Mouse (Mus musculus) limb, embryonic 10.5 days (tissue): Measurements from ENCODE around the gene Mdm1. TPM values are rescaled to one million over a fixed set of nuclear protein-coding genes. Genes with fewer than 3 reads are reported as not detected.

Source experiments
- DNase-seq: peaks from one replicate; pipeline ENCODE4 v3.0.0-alpha.2; 2017; ENCODE audit warnings: low spot score
- H3K27ac ChIP-seq: fragments of 300-500 bp; sonication (generic); 2 replicates; pipeline ENCODE4 v1.5.1; 2016; ENCODE audit warnings: mild to moderate bottlenecking
- H3K27me3 ChIP-seq: fragments of 300-500 bp; sonication (generic); 2 replicates; pipeline ENCODE4 v1.6.1; 2016; ENCODE audit warnings: low read depth, mild to moderate bottlenecking; ENCODE audit not compliant: poor library complexity, severe bottlenecking
- H3K36me3 ChIP-seq: fragments of 300-500 bp; sonication (generic); 2 replicates; pipeline ENCODE4 v1.6.1; 2016; ENCODE audit warnings: mild to moderate bottlenecking, moderate library complexity
- H3K4me1 ChIP-seq: fragments of 300-500 bp; sonication (generic); 2 replicates; pipeline ENCODE4 v1.6.1; 2016
- H3K4me3 ChIP-seq: fragments of 300-500 bp; sonication (generic); 2 replicates; pipeline ENCODE4 v1.5.1; 2016; ENCODE audit warnings: mild to moderate bottlenecking, moderate library complexity
- H3K9me3 ChIP-seq: fragments of 300-500 bp; sonication (generic); replicated peaks from 2 replicates; pipeline ENCODE4 v1.6.1; 2016; ENCODE audit warnings: mild to moderate bottlenecking
- WGBS: fragments of 180-500 bp; shearing (Covaris S2); methylation state at CpG from one replicate; pipeline ENCODE4 v1.1.7; 2016; 5-methylcytosine and 5-hydroxymethylcytosine counted together
- polyA plus RNA-seq: library from polyadenylated mRNA; unstranded; fragments of >200 nt; fragmentation: Nextera tagmentation; extraction: Ambion mirVana; gene quantifications from 2 replicates; pipeline ENCODE4 v1.2.1, GENCODE M21; 2016

Gene Mdm1
- polyA plus RNA-seq, 1 experiment from 2014 or later: 57.3 TPM

DNA sequence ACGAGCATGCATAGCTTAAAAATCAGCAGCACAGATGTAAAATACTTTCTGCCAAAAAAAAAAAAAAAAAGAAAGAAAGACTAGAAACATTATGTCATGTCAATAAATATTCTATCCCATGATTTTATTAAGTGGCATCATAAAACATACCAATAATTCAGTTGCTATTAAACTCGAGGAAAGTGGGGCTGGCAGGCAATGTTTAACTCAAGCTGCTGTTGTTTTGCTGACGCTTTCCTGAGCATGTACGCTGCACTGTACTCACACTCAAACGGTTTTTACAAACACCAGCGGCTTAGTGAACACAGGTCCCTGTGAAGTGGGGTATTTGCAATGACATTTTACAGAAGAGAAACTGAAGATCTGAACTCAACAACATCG is 30.7 kb upstream of the Mdm1 start:
- no peak for DNase-seq
- WGBS: 75% methylated on average over 7 of the region's 7 CpGs
- Histone ChIP-seq H3K27me3 (no peaks in the 10 kb centered on the region), H3K9me3 (no peaks in the 10 kb centered on the region), H3K4me3 (no peak overlapping the region), H3K27ac (no peak overlapping the region), H3K4me1 (peaks cover 28% of the 10 kb centered on the region), H3K36me3 (no peaks in the 10 kb centered on the region)

DNA sequence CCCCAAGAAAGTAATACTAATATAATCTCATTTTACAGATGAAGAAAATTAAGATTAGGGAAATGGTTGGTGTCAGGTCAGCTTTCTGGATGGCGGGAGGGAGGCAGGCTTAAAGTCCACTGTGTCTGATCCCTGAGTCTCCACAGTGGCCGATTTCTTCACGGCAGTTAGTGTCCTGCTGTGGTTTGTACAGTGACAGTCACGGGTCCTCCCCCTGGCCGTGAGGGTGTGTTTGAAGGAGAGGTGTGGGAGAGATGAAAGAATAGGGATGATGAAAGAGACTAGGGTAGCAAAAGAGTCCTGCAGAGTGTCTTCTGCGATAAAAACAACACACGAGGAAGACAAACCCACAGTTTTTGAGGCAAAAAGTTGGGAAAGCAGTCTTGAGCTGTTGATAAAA is 30.0 kb upstream of the Mdm1 start:
- no peak for DNase-seq
- H3K36me3 ChIP-seq: no peaks in the 10 kb centered on the region
- H3K4me1 ChIP-seq: peaks cover 28% of the 10 kb centered on the region
- H3K27me3 ChIP-seq: no peaks in the 10 kb centered on the region
- no peak overlapping the region for H3K4me3 ChIP-seq
- no peaks in the 10 kb centered on the region for H3K9me3 ChIP-seq
- WGBS: 23% methylated on average over 7 of the region's 7 CpGs
- no peak overlapping the region for H3K27ac ChIP-seq

DNA sequence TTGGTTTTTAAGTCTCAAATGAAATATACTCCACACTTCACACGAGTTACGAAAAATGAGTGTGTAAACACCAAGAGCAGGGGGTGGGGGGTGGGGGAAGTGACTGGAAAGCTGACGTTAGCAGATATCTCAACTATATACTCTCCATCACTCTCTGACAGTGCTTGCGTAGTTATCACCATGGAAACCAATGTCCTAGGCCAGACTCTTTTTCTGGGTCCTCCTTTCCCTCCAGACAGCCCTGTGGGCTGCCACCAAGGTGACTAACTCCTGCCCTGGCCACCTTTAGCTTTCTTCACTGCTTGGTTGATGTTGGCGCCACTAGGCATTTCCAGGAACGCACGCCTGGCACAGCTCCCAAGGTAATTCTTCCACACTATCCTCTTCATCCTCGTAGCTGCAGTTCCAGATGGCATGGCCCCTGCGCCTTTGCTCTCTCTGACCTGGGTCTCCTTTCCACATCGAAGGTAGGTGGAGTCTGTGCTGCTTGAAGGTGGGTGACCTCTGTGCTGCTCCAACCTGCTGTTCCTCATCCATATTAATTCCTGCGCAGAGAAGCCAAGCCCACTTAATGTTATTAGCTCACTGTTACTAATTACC is 29.2 kb upstream of the Mdm1 start:
- 73% methylated on average over 11 of the region's 11 CpGs for WGBS
- Histone ChIP-seq H3K9me3 (no peaks in the 10 kb centered on the region), H3K36me3 (no peaks in the 10 kb centered on the region), H3K4me3 (no peak overlapping the region), H3K27ac (no peak overlapping the region), H3K27me3 (no peaks in the 10 kb centered on the region), H3K4me1 (peaks cover 28% of the 10 kb centered on the region)
- no peak for DNase-seq

DNA sequence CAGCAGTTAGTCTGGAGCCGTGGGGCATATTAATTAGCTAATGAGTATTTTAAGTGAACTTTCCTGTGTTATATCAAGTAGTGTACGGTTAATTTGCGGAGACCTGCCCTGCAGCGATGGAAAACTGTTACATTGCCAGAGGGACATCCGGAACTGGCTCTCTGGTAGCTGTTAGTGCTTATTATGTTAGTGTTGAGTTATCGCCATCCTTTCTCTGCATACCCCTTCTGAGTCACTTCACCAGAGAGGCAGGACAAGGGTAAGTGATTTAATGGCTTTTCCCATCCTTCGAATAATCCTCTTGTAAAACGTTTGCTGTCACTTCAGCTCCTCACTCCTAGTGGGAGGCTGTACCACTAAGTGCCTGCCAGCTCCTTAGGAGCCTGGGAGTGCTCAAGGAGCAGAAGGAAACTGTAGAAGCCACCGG is 28.3 kb upstream of the Mdm1 start:
- Histone ChIP-seq H3K27me3 (no peaks in the 10 kb centered on the region), H3K4me3 (no peak overlapping the region), H3K36me3 (no peaks in the 10 kb centered on the region), H3K4me1 (peaks cover 28% of the 10 kb centered on the region), H3K9me3 (no peaks in the 10 kb centered on the region), H3K27ac (0 out of 2 replicates have a peak overlapping the region, but pooled peaks have one; percentile 12)
- DNase-seq: no peak
- 50% methylated on average over 9 of the region's 9 CpGs for WGBS

DNA sequence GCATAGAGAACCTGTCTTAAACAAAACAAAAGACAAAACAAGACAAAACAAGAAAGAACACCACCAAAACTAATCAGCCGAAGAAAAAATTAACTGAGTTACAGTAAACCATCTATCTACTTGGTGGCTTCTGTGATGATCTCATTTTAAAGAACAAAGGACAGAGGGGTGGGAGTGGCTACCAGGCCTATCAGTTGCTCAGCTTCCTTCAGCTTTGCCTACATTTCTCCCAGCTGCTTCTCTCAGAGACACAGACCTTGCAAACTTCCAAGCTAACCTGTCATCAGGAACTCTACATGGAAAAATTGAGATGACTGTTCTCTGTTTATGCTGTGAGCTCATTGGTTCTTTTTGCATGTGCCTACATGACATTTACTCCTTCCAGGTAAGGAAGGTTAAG is 27.3 kb upstream of the Mdm1 start:
- WGBS: 93% methylated on average over 1 of the region's 1 CpGs
- H3K27me3 ChIP-seq: no peaks in the 10 kb centered on the region
- no peak overlapping the region for H3K27ac ChIP-seq
- H3K36me3 ChIP-seq: no peaks in the 10 kb centered on the region
- H3K9me3 ChIP-seq: no peaks in the 10 kb centered on the region
- H3K4me1 ChIP-seq: peaks cover 28% of the 10 kb centered on the region
- no peak for DNase-seq
- no peak overlapping the region for H3K4me3 ChIP-seq

DNA sequence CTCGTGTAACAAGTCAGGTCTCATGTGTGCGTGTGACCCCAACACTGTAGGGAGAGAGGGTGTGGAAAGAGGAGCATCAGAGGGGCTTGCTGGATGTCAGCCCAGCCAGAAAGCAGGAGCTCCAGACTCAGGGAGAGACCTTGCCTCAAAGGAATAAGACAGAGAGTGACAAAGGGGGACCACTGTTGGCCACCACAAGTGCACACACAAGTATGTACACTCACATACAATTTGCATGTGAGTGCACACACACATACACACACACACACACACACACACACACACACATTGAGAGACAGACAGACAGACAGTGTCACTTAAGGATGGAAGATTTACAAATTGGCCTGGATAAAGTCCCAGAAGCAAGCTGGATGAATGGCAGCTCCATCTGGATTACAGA is 25.2 kb upstream of the Mdm1 start:
- no peaks in the 10 kb centered on the region for H3K27me3 ChIP-seq
- H3K36me3 ChIP-seq: no peaks in the 10 kb centered on the region
- DNase-seq: no peak
- no peak overlapping the region for H3K4me3 ChIP-seq
- 98% methylated on average over 2 of the region's 2 CpGs for WGBS
- H3K27ac ChIP-seq: no peak overlapping the region
- H3K4me1 ChIP-seq: peaks cover 22% of the 10 kb centered on the region
- H3K9me3 ChIP-seq: no peaks in the 10 kb centered on the region

DNA sequence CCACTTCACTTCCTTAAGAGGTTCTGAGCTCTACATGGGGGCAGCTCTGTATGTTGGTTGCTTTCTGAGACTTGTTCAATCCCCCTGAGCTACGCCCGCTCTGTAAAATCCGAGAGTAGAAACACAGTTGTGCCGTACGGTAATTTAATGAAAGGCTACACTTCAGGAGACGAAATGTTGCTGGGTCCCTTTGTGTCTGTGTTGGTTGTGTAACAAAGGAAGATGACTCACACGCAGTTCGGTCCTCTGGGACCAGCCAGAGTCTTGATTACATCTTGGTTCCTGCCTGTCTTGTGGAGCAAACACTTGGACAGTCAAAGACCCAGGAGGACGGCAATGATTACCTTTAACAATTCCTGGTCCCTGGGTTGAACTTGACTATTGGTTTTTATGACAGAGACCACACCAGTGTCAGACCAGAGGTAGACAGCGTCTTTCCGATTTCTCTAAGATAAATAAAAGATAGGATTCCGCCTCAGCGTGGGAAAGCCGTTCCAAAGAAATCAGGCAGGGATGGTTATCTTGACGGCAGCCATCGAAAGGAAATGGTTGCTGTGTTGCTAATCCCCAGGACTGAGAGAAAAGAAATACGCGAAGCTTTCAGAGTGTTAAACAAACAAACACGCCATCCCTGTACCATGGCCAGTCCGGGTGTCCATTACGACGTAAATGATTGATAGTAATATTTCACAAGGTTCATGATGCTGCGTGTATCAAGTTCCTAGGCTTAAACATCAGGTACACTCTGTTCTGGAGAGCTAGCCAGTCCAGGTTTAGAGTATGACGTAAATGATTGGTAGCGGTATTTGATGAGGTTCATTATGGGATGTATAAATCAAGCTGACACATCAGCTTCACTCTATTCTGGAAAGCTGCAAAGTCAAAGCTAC is 20.3 kb upstream of the Mdm1 start:
- H3K27ac ChIP-seq: no peak overlapping the region
- no peak for DNase-seq
- H3K4me1 ChIP-seq: peaks cover 10% of the 10 kb centered on the region
- WGBS: 84% methylated on average over 25 of the region's 25 CpGs
- no peaks in the 10 kb centered on the region for H3K36me3 ChIP-seq
- H3K4me3 ChIP-seq: no peak overlapping the region
- H3K27me3 ChIP-seq: no peaks in the 10 kb centered on the region
- no peaks in the 10 kb centered on the region for H3K9me3 ChIP-seq

DNA sequence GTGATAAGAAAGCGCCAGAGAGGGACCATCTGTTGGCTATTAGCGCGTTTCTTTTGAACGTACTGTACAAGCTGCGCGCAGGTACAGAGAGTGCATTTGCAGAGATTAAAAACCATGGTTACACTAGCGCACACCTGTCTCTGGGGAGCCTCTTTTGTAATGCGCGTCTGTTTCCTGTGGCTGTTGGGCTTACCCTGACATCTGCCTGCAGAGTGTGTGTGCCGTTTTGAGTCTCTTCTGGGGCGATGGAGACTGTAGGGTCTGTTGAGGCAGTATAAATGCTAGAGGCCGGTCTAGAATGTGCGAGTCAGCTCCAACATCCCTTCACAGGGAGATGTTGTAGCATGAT is 19.7 kb upstream of the Mdm1 start:
- Histone ChIP-seq H3K4me3 (no peak overlapping the region), H3K36me3 (no peaks in the 10 kb centered on the region), H3K4me1 (peaks cover 10% of the 10 kb centered on the region), H3K27me3 (no peaks in the 10 kb centered on the region), H3K9me3 (no peaks in the 10 kb centered on the region), H3K27ac (no peak overlapping the region)
- 54% methylated on average over 13 of the region's 13 CpGs for WGBS
- no peak for DNase-seq

DNA sequence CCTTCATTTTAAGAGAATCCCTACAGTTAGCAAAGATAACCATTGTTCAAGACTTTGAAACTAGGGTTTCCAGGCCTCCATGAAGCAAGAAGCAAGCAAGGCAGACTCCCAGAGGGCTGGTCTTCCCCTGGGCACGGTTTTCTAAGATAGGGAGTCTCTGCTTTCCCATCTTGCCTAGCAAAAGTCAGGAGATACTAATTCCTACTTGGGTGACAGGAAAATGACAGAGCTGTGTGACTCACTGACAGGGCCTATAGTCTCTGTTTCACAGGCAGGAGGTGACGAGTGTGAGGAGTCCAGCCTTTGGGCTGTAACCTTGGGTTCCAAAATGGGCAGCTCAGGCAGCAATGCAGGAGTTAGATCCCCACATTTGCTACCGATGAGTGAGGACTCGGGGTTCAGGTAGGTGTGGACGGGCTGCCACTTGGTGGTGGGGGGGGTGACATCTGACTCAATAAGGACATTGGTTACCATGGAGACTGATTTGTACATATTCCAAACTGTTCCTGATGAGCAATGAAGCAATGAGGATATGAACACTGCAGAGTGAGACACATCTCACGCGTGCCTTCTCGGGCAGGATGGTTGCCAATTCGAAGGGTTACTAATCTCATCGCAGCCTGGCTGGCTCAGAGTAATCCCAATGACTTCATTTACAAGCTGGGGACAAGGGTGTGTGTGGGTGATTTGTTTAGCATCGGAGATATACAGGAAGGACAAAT is 19.0 kb upstream of the Mdm1 start:
- no peaks in the 10 kb centered on the region for H3K9me3 ChIP-seq
- no peak overlapping the region for H3K27ac ChIP-seq
- DNase-seq: no peak
- H3K4me3 ChIP-seq: no peak overlapping the region
- 91% methylated on average over 11 of the region's 11 CpGs for WGBS
- H3K4me1 ChIP-seq: peaks cover 10% of the 10 kb centered on the region
- H3K27me3 ChIP-seq: no peaks in the 10 kb centered on the region
- no peaks in the 10 kb centered on the region for H3K36me3 ChIP-seq

DNA sequence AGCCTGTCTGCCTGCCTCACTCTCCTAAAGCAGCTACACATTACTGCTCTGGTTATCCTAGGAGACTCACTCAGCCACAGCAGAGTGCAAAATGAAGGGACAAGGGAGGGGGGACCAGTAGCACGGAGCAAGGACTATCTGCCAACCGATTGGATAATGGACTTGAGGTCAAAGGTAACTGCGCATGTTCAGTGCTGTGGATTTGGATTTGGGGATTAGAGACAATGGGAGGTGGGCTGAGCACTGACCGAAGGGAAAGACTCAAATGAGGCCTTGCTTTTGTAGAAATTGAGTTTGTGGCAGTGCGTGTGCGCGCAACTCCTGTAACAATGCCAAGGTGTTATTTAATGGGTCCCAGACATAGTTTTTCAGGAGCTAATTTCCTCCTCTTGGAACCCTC is 16.4 kb upstream of the Mdm1 start:
- Histone ChIP-seq H3K4me3 (no peak overlapping the region), H3K4me1 (peaks cover 10% of the 10 kb centered on the region), H3K9me3 (no peaks in the 10 kb centered on the region), H3K36me3 (no peaks in the 10 kb centered on the region), H3K27ac (no peak overlapping the region), H3K27me3 (peaks cover 17% of the 10 kb centered on the region)
- DNase-seq: no peak
- WGBS: 98% methylated on average over 7 of the region's 7 CpGs

DNA sequence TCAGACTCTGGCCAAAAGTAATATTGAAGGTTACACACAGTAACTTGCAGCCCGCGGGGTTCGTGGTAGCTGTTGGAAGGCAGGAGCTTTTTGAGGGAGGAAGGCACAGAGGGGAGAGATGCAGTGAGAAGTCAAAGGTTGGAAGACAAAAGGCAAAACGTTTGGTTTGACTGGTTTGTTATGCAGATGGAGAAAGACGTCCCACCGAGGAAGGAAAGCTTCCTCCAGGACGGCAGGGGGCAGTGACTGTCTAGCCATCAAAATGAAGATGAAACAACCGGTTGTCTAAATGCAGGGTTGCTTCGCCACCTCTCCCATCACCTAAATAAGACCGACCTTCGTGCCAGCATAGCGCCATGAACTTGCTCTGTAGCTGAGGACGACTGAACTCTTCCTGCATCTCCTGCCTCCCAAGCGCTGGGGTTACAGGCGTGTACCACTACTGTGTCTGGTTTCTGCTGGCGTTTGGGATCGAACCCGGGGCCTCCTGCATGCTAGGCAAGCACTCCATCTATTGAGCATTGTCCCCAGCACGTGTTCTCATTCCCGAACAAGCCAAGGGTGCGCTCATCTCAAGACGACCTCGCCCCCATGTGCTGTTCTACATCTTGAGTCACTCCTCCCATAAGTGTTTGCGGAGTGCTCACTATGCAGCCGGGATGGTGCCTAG is 15.7 kb upstream of the Mdm1 start:
- peaks cover 17% of the 10 kb centered on the region for H3K27me3 ChIP-seq
- no peak overlapping the region for H3K4me3 ChIP-seq
- H3K4me1 ChIP-seq: peaks cover 10% of the 10 kb centered on the region
- no peaks in the 10 kb centered on the region for H3K9me3 ChIP-seq
- no peak for DNase-seq
- H3K36me3 ChIP-seq: no peaks in the 10 kb centered on the region
- H3K27ac ChIP-seq: no peak overlapping the region
- 79% methylated on average over 25 of the region's 25 CpGs for WGBS

DNA sequence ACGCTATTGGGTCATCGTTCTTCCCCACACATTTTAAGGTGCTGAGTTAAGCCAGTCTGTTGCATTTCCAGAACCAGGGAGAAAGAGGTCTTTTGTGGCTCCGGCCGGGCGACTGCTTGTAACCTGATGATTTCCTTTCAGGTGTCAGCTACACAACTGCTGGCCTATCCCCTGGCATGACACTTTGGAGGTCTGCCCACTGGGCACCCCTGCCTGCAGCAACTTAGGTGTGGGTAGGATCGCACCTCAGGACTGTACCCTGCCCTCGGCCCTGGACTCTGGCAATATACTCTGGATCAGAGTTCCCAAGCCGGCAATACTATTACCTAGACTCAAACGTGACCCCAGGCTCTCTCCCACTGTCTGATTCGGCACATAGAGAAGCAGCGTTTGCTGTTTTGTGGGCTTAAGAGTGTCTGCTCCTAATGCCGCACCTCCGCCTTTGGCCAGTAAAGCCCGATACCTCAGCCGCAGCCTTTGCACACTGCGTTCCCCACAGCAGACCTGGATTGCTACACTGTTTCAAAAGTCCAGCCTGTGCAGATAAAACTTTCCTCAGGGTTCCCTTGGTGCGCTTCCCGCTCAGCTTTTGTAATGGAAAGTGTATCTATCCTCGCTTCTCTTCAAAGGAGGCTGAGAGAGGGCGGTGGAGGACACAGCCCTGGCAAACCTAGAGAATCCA is 12.5 kb upstream of the Mdm1 start:
- H3K27me3 ChIP-seq: peaks cover 17% of the 10 kb centered on the region
- H3K9me3 ChIP-seq: no peaks in the 10 kb centered on the region
- no peak for DNase-seq
- no peak overlapping the region for H3K27ac ChIP-seq
- no peaks in the 10 kb centered on the region for H3K4me1 ChIP-seq
- no peaks in the 10 kb centered on the region for H3K36me3 ChIP-seq
- 60% methylated on average over 20 of the region's 20 CpGs for whole genome bisulfite sequencing
- no peak overlapping the region for H3K4me3 ChIP-seq
